39 mouse cellular contexts compared by ENCODE assay signal in the genomic region with DNA sequence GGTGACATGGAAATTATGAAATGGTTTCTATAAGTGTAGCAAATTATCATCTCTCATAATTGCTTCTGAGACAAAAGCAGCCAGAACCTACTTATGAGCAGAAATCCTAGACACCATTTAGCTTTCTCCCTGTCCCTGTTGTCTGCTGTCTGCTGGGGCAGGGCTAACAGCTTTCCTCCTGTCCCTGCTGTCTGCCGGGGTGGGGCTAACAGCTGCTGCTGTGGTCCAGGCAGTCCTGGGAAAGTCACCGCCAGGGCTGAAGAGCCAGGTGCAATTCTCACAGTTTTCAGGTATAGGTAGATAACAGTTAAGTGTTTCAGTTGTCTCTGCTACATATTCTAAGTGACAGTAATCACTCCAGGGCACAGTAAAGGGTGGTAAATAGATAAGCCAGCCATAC. TPM values are rescaled to one million over a fixed set of nuclear protein-coding genes. Genes with fewer than 3 reads are reported as not detected.
"Had no signal": no experiment of that assay in that cellular context is flagged by ENCODE, and none has a peak within 500 bp of the region (broad histone marks: within the 10 kb centered on the region; RNA-seq: fewer than 3 reads in every experiment).

No protein-coding gene starts in this region.

- H3K27me3 ChIP-seq: embryonic facial prominence, embryonic 12.5 days; embryonic facial prominence, embryonic 13.5 days; embryonic facial prominence, embryonic 15.5 days; forebrain, embryonic 12.5 days; forebrain, embryonic 13.5 days; forebrain, embryonic 15.5 days had no signal

- H3K4me3 ChIP-seq: embryonic facial prominence, embryonic 10.5 days; embryonic facial prominence, embryonic 12.5 days; embryonic facial prominence, embryonic 13.5 days; embryonic facial prominence, embryonic 15.5 days; erythroblast, embryonic 14.5 days; forebrain, embryonic 10.5 days; forebrain, embryonic 12.5 days; forebrain, embryonic 13.5 days; forebrain, embryonic 15.5 days; gastrocnemius, adult 2 months; heart, adult 2 months had no signal

- DNase-seq: cerebellum, adult 8-10 months; cerebellum, adult 9-10 months; cerebellum, adult 9-11 months; cerebellum, postnatal 10 days; cerebellum, postnatal 14 days; cerebellum, postnatal 25 days; cerebellum, postnatal 36 days; embryo, embryonic 11 days; forebrain, postnatal 0 days; gastrocnemius, adult 2 months; gastrocnemius, postnatal 10 days; gastrocnemius, postnatal 14 days; gastrocnemius, postnatal 25 days; gastrocnemius, postnatal 36 days; heart, adult 18-20 months; heart, adult 2 months had no signal

- H3K4me2 ChIP-seq: embryonic facial prominence, embryonic 12.5 days; embryonic facial prominence, embryonic 13.5 days; embryonic facial prominence, embryonic 15.5 days; forebrain, embryonic 12.5 days; forebrain, embryonic 13.5 days; forebrain, embryonic 15.5 days had no signal

- H3K36me3 ChIP-seq: embryonic facial prominence, embryonic 10.5 days; embryonic facial prominence, embryonic 12.5 days; embryonic facial prominence, embryonic 13.5 days; embryonic facial prominence, embryonic 15.5 days; forebrain, embryonic 10.5 days; forebrain, embryonic 12.5 days; forebrain, embryonic 15.5 days had no signal

RNA-seq across cellular contexts. Expression of a gene that starts 4.3 kb away (rescaled TPM):
- total RNA-seq: common myeloid progenitor, adult 5-6 weeks; forebrain, postnatal 0 days; gastrocnemius, adult 18-20 months; gastrocnemius, adult 2 months; gastrocnemius, adult 8-10 months; gastrocnemius, postnatal 10 days; gastrocnemius, postnatal 14 days; gastrocnemius, postnatal 25 days; gastrocnemius, postnatal 36 days; gastrocnemius, postnatal 4 days; granulocyte monocyte progenitor cell, adult 5-6 weeks; heart, adult 18-20 months; heart, adult 2 months; heart, adult 8-10 months had no signal
- polyA plus RNA-seq: cortical plate, adult 2 months; embryonic facial prominence, embryonic 10.5 days; embryonic facial prominence, embryonic 11.5 days; embryonic facial prominence, embryonic 12.5 days; embryonic facial prominence, embryonic 13.5 days; embryonic facial prominence, embryonic 14.5 days; erythroblast, embryonic 14.5 days; forebrain, embryonic 10.5 days; forebrain, embryonic 11.5 days; forebrain, embryonic 12.5 days; forebrain, embryonic 13.5 days; forebrain, embryonic 14.5 days; forebrain, embryonic 15.5 days; forebrain, embryonic 16.5 days; forebrain, postnatal 0 days; frontal cortex, adult 2 months; gonadal fat pad, adult 2 months; heart, adult 2 months had no signal
